Mouse (Mus musculus) bone marrow, adult 2 months (tissue): ENCODE measurements around the gene Cdkn2d.

Experiments
- CTCF ChIP-seq: fragments of 200-500 bp; IDR thresholded peaks from 2 replicates; pipeline ENCODE4 v1.5.1; 2011; ENCODE audit warnings: low read length, control low read depth; ENCODE audit not compliant: control insufficient read depth, insufficient read depth
- POLR2A ChIP-seq: fragments of 200-500 bp; IDR thresholded peaks from 2 replicates; pipeline ENCODE4 v1.6.1; 2011; ENCODE audit warnings: low read depth, mild to moderate bottlenecking, control low read depth, low read length, borderline replicate concordance; ENCODE audit not compliant: control insufficient read depth

DNA sequence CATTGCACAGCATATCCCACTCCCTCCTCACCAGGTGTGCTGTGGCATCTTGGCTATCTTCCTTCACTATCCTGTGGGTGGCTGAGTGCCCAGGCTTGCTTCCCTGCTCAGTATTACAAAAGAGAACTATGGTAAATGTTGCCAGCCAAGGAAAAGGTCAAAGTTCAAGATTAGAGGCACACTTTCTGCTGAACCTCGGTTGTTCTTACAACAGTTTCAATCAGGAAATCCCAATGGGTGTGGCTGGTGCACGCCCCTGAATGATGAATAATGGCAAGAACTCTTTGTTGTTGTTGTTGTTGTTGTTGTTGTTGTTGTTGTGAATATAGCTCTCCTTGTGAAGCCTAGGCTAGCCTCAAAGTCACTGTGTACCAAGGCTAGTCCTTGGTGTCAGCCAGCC, 29.4 kb downstream of the Cdkn2d start:
- TF ChIP-seq CTCF (no peak), POLR2A (no peak)
